Mouse (Mus musculus) midbrain, embryonic 11.5 days (tissue): ENCODE measurements around the gene Ccdc65. TPM values are rescaled to one million over a fixed set of nuclear protein-coding genes. Genes with fewer than 3 reads are reported as not detected.

ENCODE experiments used
- ATAC-seq: fragments of 200-750 bp; cut with Nextera tagmentation; 2 replicates; pipeline ENCODE4 v1.8.0; 2017; ENCODE audit warnings: moderate TSS enrichment, moderate library complexity; ENCODE audit not compliant: low FRiP score
- DNase-seq: peaks from one replicate; pipeline ENCODE4 v3.0.0; 2015; ENCODE audit warnings: low spot score; ENCODE audit errors: missing footprints
- H3K27ac ChIP-seq: fragments of 300-500 bp; sonication (generic); 2 replicates; pipeline ENCODE4 v1.5.1; 2014; ENCODE audit warnings: low read depth, low read length
- H3K27me3 ChIP-seq: fragments of 300-500 bp; sonication (generic); 2 replicates; pipeline ENCODE4 v1.6.1; 2014; ENCODE audit warnings: mild to moderate bottlenecking, low read length, moderate library complexity, mixed read lengths; ENCODE audit not compliant: control insufficient read depth, insufficient read depth
- H3K36me3 ChIP-seq: fragments of 300-500 bp; sonication (generic); 2 replicates; pipeline ENCODE4 v1.6.1; 2014; ENCODE audit warnings: mild to moderate bottlenecking, low read length, moderate library complexity, mixed read lengths; ENCODE audit not compliant: control insufficient read depth, insufficient read depth
- H3K4me1 ChIP-seq: fragments of 300-500 bp; sonication (generic); 2 replicates; pipeline ENCODE4 v1.6.1; 2014; ENCODE audit warnings: low read length; ENCODE audit not compliant: control insufficient read depth, insufficient read depth
- H3K4me2 ChIP-seq: fragments of 300-500 bp; sonication (generic); 2 replicates; pipeline ENCODE4 v1.6.1; 2014; ENCODE audit warnings: mild to moderate bottlenecking, moderate library complexity
- H3K4me3 ChIP-seq: fragments of 300-500 bp; sonication (generic); 2 replicates; pipeline ENCODE4 v1.5.1; 2014; ENCODE audit warnings: low read depth, low read length
- H3K9ac ChIP-seq: fragments of 300-500 bp; sonication (generic); 2 replicates; pipeline ENCODE4 v1.6.1; 2014; ENCODE audit warnings: low read length
- H3K9me3 ChIP-seq: fragments of 300-500 bp; sonication (generic); 2 replicates; pipeline ENCODE4 v1.6.1; 2016; ENCODE audit warnings: low read length; ENCODE audit not compliant: control insufficient read depth
- WGBS: fragments of 180-500 bp; shearing (Covaris S2); extraction: QIAGEN DNeasy Blood & Tissue Kit; methylation state at CpG from one replicate; pipeline ENCODE4 v1.1.7; 2014; 5-methylcytosine and 5-hydroxymethylcytosine counted together
- polyA plus RNA-seq: library from polyadenylated mRNA; unstranded; fragments of >200 nt; fragmentation: Nextera tagmentation; extraction: Ambion mirVana; gene quantifications from 2 replicates; pipeline ENCODE4 v1.2.1, GENCODE M21; 2014

The Ccdc65 gene
- polyA plus RNA-seq, 1 experiment from 2014 or later = 0.71 TPM

DNA sequence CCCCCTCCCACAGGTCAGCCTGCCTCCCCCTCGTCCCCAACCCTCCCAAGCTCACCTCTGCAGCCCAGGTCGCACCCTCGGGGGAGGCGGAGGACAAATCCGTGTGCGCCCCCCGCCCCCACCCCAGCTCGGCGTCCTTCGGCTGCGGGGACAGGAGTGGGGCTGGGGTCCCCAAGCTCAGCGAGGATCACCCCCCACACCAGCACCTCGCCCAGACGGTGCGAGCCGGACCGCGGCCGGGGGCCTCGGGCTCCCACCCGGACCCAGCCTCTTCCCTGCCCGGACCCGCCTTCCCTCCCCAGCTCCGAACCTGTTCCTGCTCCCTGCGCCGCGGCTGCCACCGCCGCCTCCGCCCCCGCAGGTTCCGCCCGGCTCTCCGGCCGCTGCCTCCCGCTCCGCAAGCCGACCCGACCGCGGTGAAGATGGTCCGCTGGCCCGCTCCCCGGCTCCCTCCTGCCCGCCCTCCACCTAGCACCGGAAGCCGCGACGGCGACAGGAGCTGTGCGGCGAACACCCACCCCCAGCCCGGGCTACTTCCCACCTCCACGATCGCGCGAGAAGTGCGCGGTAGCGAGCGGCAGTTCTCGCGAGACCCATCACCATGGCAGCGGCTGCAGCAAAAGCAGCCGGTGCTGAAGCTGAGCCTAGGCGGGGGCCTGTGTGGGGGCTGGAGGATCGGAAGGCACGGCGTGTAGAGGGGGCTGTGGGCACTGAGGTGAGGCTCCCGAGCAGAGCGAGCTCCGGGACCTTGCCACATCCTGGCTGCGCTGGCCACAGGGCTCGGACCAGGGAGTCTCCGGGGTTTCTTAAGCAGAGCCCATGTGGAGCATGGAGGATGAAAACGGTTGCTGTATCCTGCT, 54.9 kb downstream of the Ccdc65 start, which contains the start of gene Arf3:
Gene Arf3, minus strand, starts transcription at position 545 of the 860 bp plus-strand sequence.
- Histone ChIP-seq H3K4me1 (peaks cover 10% of the 10 kb centered on the region), H3K9me3 (no peaks in the 10 kb centered on the region), H3K27ac (peak within 1 kb of the TSS; percentile 75), H3K4me2 (peak within 1 kb of the TSS; percentile 82), H3K27me3 (peaks cover 9% of the 10 kb centered on the region), H3K4me3 (peak within 1 kb of the TSS; percentile 99), H3K36me3 (no peaks in the 10 kb centered on the region; the same call in 1 of the 2 replicates), H3K9ac (peak within 1 kb of the TSS; percentile 93)
- WGBS = under 1% methylated on average over 60 of the region's 76 CpGs
- ATAC-seq (peak; percentile 94), DNase-seq (peak; percentile 99)

DNA sequence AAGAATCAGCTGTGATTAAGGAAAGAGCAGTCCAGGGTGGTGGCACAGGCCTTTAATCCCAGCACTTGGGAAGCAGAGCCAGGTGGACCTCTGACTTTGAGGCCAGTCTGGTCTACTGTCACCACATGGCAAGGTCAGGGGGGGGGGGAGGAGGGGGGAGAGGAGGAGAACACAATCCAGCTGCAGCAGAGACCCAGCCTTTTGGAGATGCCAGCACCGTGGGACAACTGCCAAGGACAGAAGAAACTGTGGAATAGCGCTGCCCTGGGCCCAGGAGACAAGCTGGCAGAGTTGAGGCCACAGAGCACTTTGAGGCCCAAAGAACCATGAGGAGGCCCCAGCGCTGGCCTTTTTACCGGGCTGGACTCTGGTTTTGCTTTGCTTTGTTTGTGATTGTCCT, 57.9 kb downstream of the Ccdc65 start:
- no peak overlapping the region for H3K9ac ChIP-seq
- H3K9me3 ChIP-seq = no peaks in the 10 kb centered on the region
- DNase-seq (no peak), ATAC-seq (no peak)
- H3K36me3 ChIP-seq = no peaks in the 10 kb centered on the region
- no peak overlapping the region for H3K27ac ChIP-seq
- H3K4me1 ChIP-seq = peaks cover 10% of the 10 kb centered on the region
- WGBS = 65% methylated on average over 4 of the region's 4 CpGs
- no peak overlapping the region for H3K4me3 ChIP-seq
- H3K4me2 ChIP-seq = no peak overlapping the region
- peaks cover 16% of the 10 kb centered on the region for H3K27me3 ChIP-seq

DNA sequence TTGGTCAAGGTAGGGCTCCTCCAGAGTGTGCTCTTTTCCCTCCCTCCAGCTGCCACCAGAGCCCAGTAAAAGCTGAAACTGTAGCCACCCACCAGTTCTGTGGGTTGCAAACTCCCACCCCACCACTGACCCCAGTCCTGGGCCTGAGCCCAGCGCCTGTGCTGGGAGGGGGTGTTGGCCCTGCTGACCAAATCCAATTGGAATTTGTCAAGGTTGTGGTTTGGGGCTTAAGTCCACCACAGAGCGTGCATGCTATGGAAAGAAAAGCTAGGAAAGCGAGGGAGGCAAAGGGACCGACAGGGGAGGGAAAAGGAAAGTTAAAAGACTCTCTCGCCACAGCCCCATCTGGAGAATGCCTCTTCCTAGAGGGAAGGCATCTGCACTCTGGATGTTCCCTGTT, 60.3 kb downstream of the Ccdc65 start:
- Histone ChIP-seq H3K27ac (no peak overlapping the region), H3K9me3 (no peaks in the 10 kb centered on the region), H3K4me3 (no peak overlapping the region), H3K4me2 (no peak overlapping the region), H3K36me3 (no peaks in the 10 kb centered on the region), H3K9ac (no peak overlapping the region), H3K27me3 (peaks cover 39% of the 10 kb centered on the region), H3K4me1 (peaks cover 5% of the 10 kb centered on the region)
- ATAC-seq = no peak
- WGBS = 18% methylated on average over 5 of the region's 5 CpGs
- peak; percentile 81 for DNase-seq

DNA sequence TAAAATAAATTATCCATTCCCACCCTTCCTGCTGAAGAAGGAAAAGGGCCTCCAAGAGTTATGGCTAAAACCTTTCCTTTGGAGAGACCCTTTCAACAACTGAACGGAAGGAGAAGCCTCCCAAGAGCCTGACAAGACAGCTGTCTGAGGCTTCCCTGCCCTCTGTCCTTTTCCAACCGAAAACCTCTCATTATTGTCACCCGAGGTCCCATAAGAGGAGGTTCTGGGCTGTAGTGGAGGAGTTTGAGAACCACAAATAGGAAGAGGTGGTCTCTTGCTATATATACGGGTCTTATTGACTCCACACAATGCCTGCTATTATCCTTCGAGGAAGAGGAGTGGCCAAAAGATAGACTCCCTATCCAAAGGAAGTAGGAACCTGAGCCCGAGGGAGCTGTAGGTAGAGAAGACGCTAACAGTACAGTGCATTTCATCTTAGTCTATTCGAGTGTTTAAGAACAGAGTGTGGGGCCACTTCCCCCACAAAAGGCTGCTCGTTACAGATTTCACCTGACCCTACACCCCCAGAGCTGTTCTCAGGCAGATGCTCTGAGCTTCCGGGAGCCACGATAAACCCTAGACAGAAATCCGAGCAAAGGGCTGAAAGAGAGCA, 63.9 kb downstream of the Ccdc65 start:
- WGBS = 8% methylated on average over 12 of the region's 12 CpGs

DNA sequence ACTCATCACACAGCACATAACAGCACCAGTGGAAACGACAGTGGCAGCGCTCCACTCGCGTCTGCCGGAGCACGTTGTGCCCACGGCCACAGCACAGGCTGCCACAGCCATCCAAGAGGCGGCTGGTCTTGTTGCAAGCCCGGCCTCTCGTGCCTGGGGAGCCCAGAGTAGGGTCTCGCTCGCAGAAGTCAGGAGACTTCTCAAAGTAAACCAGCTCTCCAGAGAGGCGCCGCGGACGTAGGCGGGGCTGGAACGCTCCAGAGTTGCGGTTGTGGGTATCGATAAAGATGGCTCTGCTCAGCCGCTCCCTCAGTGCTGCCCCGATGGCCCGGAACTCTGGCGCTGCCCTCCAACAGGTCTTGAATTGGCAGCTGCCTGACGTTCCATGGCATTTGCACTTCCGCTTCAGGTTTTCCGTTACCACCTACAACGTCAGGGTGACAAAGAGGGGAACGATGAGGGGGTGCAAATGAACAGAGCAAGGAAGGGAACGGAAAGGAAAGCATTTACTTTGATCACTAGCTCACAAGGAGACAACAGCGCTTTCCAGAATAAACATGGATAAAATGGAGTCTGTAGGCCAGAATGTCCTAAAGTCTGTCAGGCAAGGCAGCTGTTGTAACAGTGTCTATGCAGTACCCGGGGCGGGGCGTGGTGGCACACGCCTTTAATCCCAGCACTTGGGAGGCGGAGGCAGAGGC, 64.7 kb downstream of the Ccdc65 start:
- H3K4me3 ChIP-seq = peak overlapping the region; percentile 17; the same call in 1 of the 2 replicates

More for the DNA sequence above, 63.9 kb downstream of the Ccdc65 start:
- DNase-seq = peak; percentile 89
- Histone ChIP-seq H3K36me3 (no peaks in the 10 kb centered on the region), H3K27ac (no peak overlapping the region), H3K4me3 (0 out of 2 replicates have a peak overlapping the region, but pooled peaks have one; percentile 17), H3K9me3 (no peaks in the 10 kb centered on the region), H3K9ac (0 out of 2 replicates have a peak overlapping the region, but pooled peaks have one; percentile 33), H3K27me3 (peaks cover 67% of the 10 kb centered on the region), H3K4me2 (no peak overlapping the region), H3K4me1 (peaks cover 11% of the 10 kb centered on the region)
- no peak for ATAC-seq

More for the DNA sequence above, 64.7 kb downstream of the Ccdc65 start:
- H3K36me3 ChIP-seq = no peaks in the 10 kb centered on the region
- DNase-seq = peak; percentile 92
- peaks cover 15% of the 10 kb centered on the region for H3K4me1 ChIP-seq
- H3K27ac ChIP-seq = no peak overlapping the region
- H3K4me2 ChIP-seq = peak overlapping the region; percentile 37
- H3K9ac ChIP-seq = peak overlapping the region; percentile 33; the same call in 1 of the 2 replicates
- 3% methylated on average over 36 of the region's 36 CpGs for WGBS
- no peaks in the 10 kb centered on the region for H3K9me3 ChIP-seq
- no peak for ATAC-seq
- H3K27me3 ChIP-seq = peaks cover 74% of the 10 kb centered on the region

Other genes with a start within 250 kb of the Ccdc65 start
- gene OR5BS1P, start 238.3 kb upstream of the Ccdc65 start, polyA plus RNA-seq = not detected in 2 replicates
- gene Lalba, start 225.5 kb upstream of the Ccdc65 start, polyA plus RNA-seq = not detected in 2 replicates
- not detected in 2 replicates for gene Olfr279, start 215.8 kb upstream of the Ccdc65 start, polyA plus RNA-seq
- 131 and 140 TPM in 2 replicates for gene Kansl2, start 173.9 kb upstream of the Ccdc65 start, polyA plus RNA-seq
- 60.7 and 61.9 TPM in 2 replicates for gene Ccnt1, start 137.3 kb upstream of the Ccdc65 start, polyA plus RNA-seq
- gene 4930415O20Rik, start 137.2 kb upstream of the Ccdc65 start, polyA plus RNA-seq = 0.44 TPM in 1 of 2 replicates, not detected in the other
- 9.3 and 10.6 TPM in 2 replicates for gene Adcy6, start 98.1 kb upstream of the Ccdc65 start, polyA plus RNA-seq
- gene Cacnb3, start 77.4 kb upstream of the Ccdc65 start, polyA plus RNA-seq = 35.5 and 39.5 TPM in 2 replicates
- gene Ddx23, start 45.3 kb upstream of the Ccdc65 start, polyA plus RNA-seq = 24.8 and 24.9 TPM in 2 replicates
- 6.1 and 6.3 TPM in 2 replicates for gene Rnd1, start 30.7 kb upstream of the Ccdc65 start, polyA plus RNA-seq
- gene Fkbp11, start 20.0 kb downstream of the Ccdc65 start, polyA plus RNA-seq = 10.3 and 10.5 TPM in 2 replicates
- 28.1 and 33.4 TPM in 2 replicates for gene Arf3, start 55.0 kb downstream of the Ccdc65 start, polyA plus RNA-seq
- gene Wnt10b, start 69.9 kb downstream of the Ccdc65 start, polyA plus RNA-seq = 0.30 and 0.40 TPM in 2 replicates
- 11.6 and 14.0 TPM in 2 replicates for gene Wnt1, start 81.7 kb downstream of the Ccdc65 start, polyA plus RNA-seq
- 0.48 and 0.74 TPM in 2 replicates for gene Ddn, start 101.3 kb downstream of the Ccdc65 start, polyA plus RNA-seq
- gene Prkag1, start 123.3 kb downstream of the Ccdc65 start, polyA plus RNA-seq = 69.7 and 81.4 TPM in 2 replicates
- gene Kmt2d, start 163.0 kb downstream of the Ccdc65 start, polyA plus RNA-seq = 13.2 and 13.3 TPM in 2 replicates
- 14.2 and 16.7 TPM in 2 replicates for gene Rhebl1, start 186.3 kb downstream of the Ccdc65 start, polyA plus RNA-seq
- gene Dhh, start 190.3 kb downstream of the Ccdc65 start, polyA plus RNA-seq = 0.27 and 0.40 TPM in 2 replicates
- 7.5 and 9.8 TPM in 2 replicates for gene Lmbr1l, start 210.0 kb downstream of the Ccdc65 start, polyA plus RNA-seq
- gene Tuba1b, start 226.4 kb downstream of the Ccdc65 start, polyA plus RNA-seq = 2,214 and 2,255 TPM in 2 replicates
- not detected in 2 replicates for gene Gm49450, start 245.3 kb downstream of the Ccdc65 start, polyA plus RNA-seq
- gene Tuba1a, start 245.5 kb downstream of the Ccdc65 start, polyA plus RNA-seq = 7,669 and 8,043 TPM in 2 replicates